Mouse (Mus musculus) liver, adult 2 months (tissue): Measurements from ENCODE around the gene Psme1. TPM values are rescaled to one million over a fixed set of nuclear protein-coding genes. Genes with fewer than 3 reads are reported as not detected.

ENCODE experiments used
- DNase-seq: peaks from one replicate; pipeline ENCODE4 v3.0.0-alpha.2; 2011; ENCODE audit warnings: low read depth, low spot score; ENCODE audit errors: extremely low read depth
- H3K27ac ChIP-seq: fragments of 200-500 bp; replicated peaks from 2 replicates; pipeline ENCODE4 v1.5.1; 2012; ENCODE audit warnings: low read depth, mild to moderate bottlenecking, control low read depth, inconsistent platforms, low read length; ENCODE audit not compliant: insufficient read depth
- H3K27me3 ChIP-seq: fragments of 200-500 bp; 2 replicates; pipeline ENCODE4 v1.6.1; 2012; ENCODE audit warnings: mild to moderate bottlenecking, moderate library complexity, low read length, inconsistent platforms; ENCODE audit not compliant: control insufficient read depth, insufficient read depth
- H3K36me3 ChIP-seq: fragments of 200-500 bp; 2 replicates; pipeline ENCODE4 v1.6.1; 2012; ENCODE audit warnings: low read length, inconsistent platforms; ENCODE audit not compliant: control insufficient read depth, insufficient read depth
- H3K4me1 ChIP-seq: fragments of 200-500 bp; 2 replicates; pipeline ENCODE4 v1.6.1; 2011; ENCODE audit warnings: low read length; ENCODE audit not compliant: control insufficient read depth, insufficient read depth
- H3K4me3 ChIP-seq: fragments of 200-500 bp; 2 replicates; pipeline ENCODE4 v1.5.1; 2011; ENCODE audit warnings: low read depth, mild to moderate bottlenecking, control low read depth, low read length, moderate library complexity; ENCODE audit not compliant: insufficient read depth
- H3K79me2 ChIP-seq: fragments of 200-500 bp; 2 replicates; pipeline ENCODE4 v1.6.1; 2012; ENCODE audit warnings: inconsistent platforms, mild to moderate bottlenecking, low read length, moderate library complexity; ENCODE audit not compliant: control insufficient read depth, insufficient read depth
- H3K9ac ChIP-seq: fragments of 200-500 bp; 2 replicates; pipeline ENCODE4 v1.6.1; 2012; ENCODE audit warnings: low read depth, mild to moderate bottlenecking, control low read depth, inconsistent platforms, low read length
- CTCF ChIP-seq: fragments of 200-500 bp; IDR thresholded peaks from 2 replicates; pipeline ENCODE4 v1.5.1; 2011; ENCODE audit warnings: low read depth, low read length, control low read depth
- POLR2A ChIP-seq: fragments of 200-500 bp; IDR thresholded peaks from 2 replicates; pipeline ENCODE4 v1.6.1; 2011; ENCODE audit warnings: low read length, control low read depth; ENCODE audit not compliant: insufficient read depth; ENCODE audit errors: extremely low read depth
- WGBS: fragments of 180-500 bp; shearing (Covaris S2); methylation state at CpG from one replicate; pipeline ENCODE4 v1.1.7; 2018; 5-methylcytosine and 5-hydroxymethylcytosine counted together
- polyA plus RNA-seq: library from polyadenylated mRNA; depleted of rRNA; stranded (reverse); fragments of >200 nt; gene quantifications from 2 replicates; pipeline ENCODE4 v1.2.3, GENCODE M21; 2012
- total RNA-seq: library from RNA; depleted of rRNA; stranded (reverse); fragments of >200 nt; gene quantifications from 2 replicates; pipeline ENCODE4 v1.2.3, GENCODE M21; 2014

Gene Psme1
- total and polyA plus RNA-seq, 2 experiments, result 59.9 to 94.2 TPM

DNA sequence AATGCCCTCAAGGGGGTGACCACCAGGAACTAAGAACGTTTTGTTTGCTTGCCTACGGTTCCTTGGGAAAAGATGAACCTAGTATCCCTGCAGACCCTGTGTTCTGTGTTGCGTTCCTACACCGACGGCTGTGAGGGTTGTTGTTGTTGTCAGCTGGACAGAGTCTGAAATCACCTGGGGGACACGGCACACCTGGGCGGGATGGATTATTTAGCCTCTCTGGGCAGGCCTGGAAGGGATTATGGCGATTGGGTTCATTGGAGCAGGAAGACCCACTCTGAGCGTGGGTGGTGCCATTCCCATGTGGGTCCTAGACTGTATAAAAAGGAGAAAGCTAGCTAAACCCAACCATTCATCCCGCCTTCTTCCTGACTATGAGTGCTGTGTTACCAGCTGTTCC lies 16.1 kb upstream of the Psme1 start:
- no peak for DNase-seq
- TF ChIP-seq CTCF (no peak), POLR2A (no peak)
- H3K27ac ChIP-seq, result peak overlapping the region; percentile 97
- H3K4me1 ChIP-seq, result peaks cover 21% of the 10 kb centered on the region
- peak overlapping the region; percentile 72 for H3K4me3 ChIP-seq
- H3K79me2 ChIP-seq, result peaks cover 16% of the 10 kb centered on the region
- WGBS, result 34% methylated on average over 10 of the region's 10 CpGs
- H3K27me3 ChIP-seq, result no peaks in the 10 kb centered on the region
- H3K36me3 ChIP-seq, result peaks cover 36% of the 10 kb centered on the region
- H3K9ac ChIP-seq, result peak overlapping the region; percentile 91

DNA sequence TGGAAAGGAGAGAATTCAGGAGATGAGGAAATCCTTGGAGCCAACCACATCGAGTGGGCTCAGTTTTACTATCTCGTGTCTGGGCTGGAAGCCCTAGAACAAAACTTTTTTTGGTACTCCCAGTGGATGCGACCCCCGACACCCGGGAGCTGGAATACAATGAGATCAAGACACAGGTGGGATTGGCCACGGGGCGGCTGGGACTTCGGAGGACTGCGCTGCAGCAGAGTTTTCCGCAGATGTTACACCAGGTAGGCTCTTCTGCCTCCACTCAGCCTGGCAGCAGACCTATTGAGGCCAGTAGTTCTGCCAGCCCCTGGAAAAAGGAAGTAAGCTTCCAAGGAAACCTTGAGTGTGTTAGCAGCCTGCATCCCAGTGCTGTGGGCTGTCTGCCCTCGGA lies 14.7 kb upstream of the Psme1 start:
- 83% methylated on average over 11 of the region's 11 CpGs for WGBS
- H3K79me2 ChIP-seq, result peaks cover 16% of the 10 kb centered on the region
- H3K9ac ChIP-seq, result no peak overlapping the region
- no peak overlapping the region for H3K4me3 ChIP-seq
- TF ChIP-seq CTCF (no peak), POLR2A (no peak)
- H3K27me3 ChIP-seq, result no peaks in the 10 kb centered on the region
- peaks cover 45% of the 10 kb centered on the region for H3K36me3 ChIP-seq
- DNase-seq, result no peak
- H3K27ac ChIP-seq, result no peak overlapping the region
- peaks cover 24% of the 10 kb centered on the region for H3K4me1 ChIP-seq

DNA sequence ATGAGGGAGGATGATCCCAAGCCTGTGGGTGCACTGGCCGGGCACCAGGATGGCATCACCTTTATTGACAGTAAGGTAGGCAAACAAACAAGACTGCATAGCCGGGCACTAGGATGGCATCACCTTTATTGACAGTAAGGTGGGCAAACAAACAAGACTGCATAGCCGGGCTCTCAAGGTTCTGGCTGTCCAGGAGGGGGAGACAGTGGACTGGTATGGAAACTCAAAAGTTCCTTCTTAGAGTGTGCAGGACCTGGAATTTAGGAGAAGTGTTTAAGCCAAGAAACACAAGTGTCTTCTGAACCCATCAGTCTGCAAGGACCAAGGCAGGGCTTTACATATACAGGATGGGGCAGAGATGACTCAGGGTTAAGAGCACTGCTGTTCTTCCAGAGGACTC lies 12.2 kb upstream of the Psme1 start:
- H3K4me3 ChIP-seq, result no peak overlapping the region
- peaks cover 16% of the 10 kb centered on the region for H3K79me2 ChIP-seq
- H3K27ac ChIP-seq, result peak overlapping the region; percentile 60
- TF ChIP-seq POLR2A, result no peak
- no peak; the same call in 1 of the 2 replicates for TF ChIP-seq CTCF
- WGBS, result 16% methylated on average over 3 of the region's 3 CpGs
- H3K27me3 ChIP-seq, result no peaks in the 10 kb centered on the region
- peaks cover 23% of the 10 kb centered on the region for H3K4me1 ChIP-seq
- DNase-seq, result peak; percentile 89
- peaks cover 62% of the 10 kb centered on the region for H3K36me3 ChIP-seq
- no peak overlapping the region for H3K9ac ChIP-seq

DNA sequence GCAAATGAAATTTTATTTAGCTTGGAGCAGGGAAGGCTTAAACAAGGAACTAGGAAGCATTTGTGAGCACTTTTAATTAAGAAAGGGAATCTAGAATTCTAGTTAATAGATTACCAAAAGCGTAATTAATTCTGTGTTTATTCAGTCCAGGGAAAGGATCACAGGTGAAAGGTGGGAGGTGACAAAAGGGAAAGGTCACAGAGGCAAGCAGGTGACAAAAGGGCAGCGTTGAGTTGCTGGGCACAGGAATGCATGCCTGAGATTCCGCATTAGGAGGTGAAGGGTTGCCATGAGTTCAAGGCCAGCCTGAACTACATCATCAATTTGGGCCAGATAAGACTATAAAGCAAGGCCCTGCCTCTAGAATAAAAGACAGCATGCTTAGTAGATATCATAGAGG lies 10.4 kb upstream of the Psme1 start:
- peaks cover 62% of the 10 kb centered on the region for H3K36me3 ChIP-seq
- H3K4me1 ChIP-seq, result peaks cover 19% of the 10 kb centered on the region
- DNase-seq, result peak; percentile 87
- H3K27me3 ChIP-seq, result no peaks in the 10 kb centered on the region
- peak overlapping the region; percentile 17; the same call in 1 of the 2 replicates for H3K27ac ChIP-seq
- no peak for TF ChIP-seq POLR2A
- no peak for TF ChIP-seq CTCF
- WGBS, result 24% methylated on average over 3 of the region's 3 CpGs
- no peak overlapping the region for H3K4me3 ChIP-seq
- no peak overlapping the region for H3K9ac ChIP-seq
- peaks cover 3% of the 10 kb centered on the region; the same call in 1 of the 2 replicates for H3K79me2 ChIP-seq

DNA sequence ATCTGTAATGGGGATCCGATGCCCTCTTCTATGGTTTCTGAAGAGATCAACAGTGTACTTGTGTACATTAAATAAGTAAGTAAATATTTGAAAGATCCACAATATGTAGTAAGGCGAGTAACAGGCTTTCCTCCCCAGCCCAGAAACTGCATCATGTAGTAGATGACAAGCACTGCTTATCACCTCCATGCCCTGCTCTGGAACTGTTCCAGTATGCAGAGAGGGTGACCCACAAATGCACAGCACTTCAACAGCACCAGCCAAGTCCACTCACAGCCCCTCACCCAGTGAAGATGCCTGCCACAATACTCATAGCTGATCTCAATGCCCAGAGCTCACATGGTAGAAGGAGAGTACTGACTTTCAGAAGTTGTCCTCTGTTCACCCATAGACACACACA lies 7.3 kb upstream of the Psme1 start:
- peaks cover 37% of the 10 kb centered on the region for H3K36me3 ChIP-seq
- DNase-seq, result no peak
- H3K27ac ChIP-seq, result 0 out of 2 replicates have a peak overlapping the region, but pooled peaks have one; percentile 18
- H3K79me2 ChIP-seq, result no peaks in the 10 kb centered on the region
- no peaks in the 10 kb centered on the region for H3K27me3 ChIP-seq
- no peak overlapping the region for H3K4me3 ChIP-seq
- TF ChIP-seq CTCF (no peak), POLR2A (no peak)
- WGBS, result 84% methylated on average over 2 of the region's 2 CpGs
- peaks cover 16% of the 10 kb centered on the region for H3K4me1 ChIP-seq
- no peak overlapping the region for H3K9ac ChIP-seq

DNA sequence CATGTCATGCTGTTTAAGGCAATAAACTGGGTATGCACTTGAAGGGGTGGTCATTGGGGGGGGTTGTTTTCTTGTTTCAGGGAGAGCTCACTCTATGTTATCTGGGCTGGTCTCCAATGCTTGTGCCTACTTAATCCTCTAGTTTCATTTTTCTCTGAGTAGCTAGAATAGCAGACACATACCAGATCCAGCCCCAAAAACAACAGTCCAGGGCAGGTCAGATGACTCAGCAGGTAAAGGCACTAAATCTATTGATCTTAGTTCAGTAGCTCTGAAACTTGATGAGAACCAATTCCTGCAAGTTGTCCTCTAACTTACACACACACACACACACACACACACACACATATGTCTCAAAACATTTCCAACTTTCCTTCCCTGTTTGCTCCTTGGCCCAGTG lies 6.2 kb upstream of the Psme1 start:
- Histone ChIP-seq H3K27me3 (no peaks in the 10 kb centered on the region), H3K9ac (no peak overlapping the region), H3K4me3 (no peak overlapping the region), H3K4me1 (peaks cover 9% of the 10 kb centered on the region), H3K79me2 (0 out of 2 replicates have a peak, but pooled peaks cover 2% of the 10 kb centered on the region), H3K36me3 (peaks cover 27% of the 10 kb centered on the region), H3K27ac (peak overlapping the region; percentile 16; the same call in 1 of the 2 replicates)
- no peak for TF ChIP-seq POLR2A
- TF ChIP-seq CTCF, result no peak
- peak; percentile 76 for DNase-seq
